Mouse (Mus musculus): ENCODE measurements around the gene Eppin. TPM values are rescaled to one million over a fixed set of nuclear protein-coding genes. Genes with fewer than 3 reads are reported as not detected.
A peak's percentile ranks its signal among the peaks of the same experiment; 100 is the strongest.

The Eppin gene
- total and polyA plus RNA-seq, 3 experiments, result 0.16 TPM; not detected in 2

- Histone ChIP-seq H3K4me3 (no peak overlapping the region), H3K4me1 (ENCODE audit: control insufficient read depth, insufficient read depth, low read length) (peaks cover 6% of the 10 kb centered on the region; the same call in 1 of the 2 replicates), H3K9ac (ENCODE audit: low read depth, low read length) (no peak overlapping the region), H3K79me2 (replicated peaks; ENCODE audit: control insufficient read depth, insufficient read depth, low read length) (no peaks in the 10 kb centered on the region), H3K27ac (no peak overlapping the region), H3K27me3 (ENCODE audit: control insufficient read depth, insufficient read depth, low read length) (peaks cover 1% of the 10 kb centered on the region; the same call in 1 of the 2 replicates), H3K36me3 (ENCODE audit: control insufficient read depth, insufficient read depth, low read length) (no peaks in the 10 kb centered on the region)
- 92% methylated on average over 2 of the region's 2 CpGs for WGBS
- TF ChIP-seq POLR2A (IDR thresholded peaks at IDR 0.05; ENCODE audit: insufficient read depth, low read depth, low read length) (no peak), CTCF (IDR thresholded peaks at IDR 0.05) (no peak), EP300 (IDR thresholded peaks at IDR 0.05; ENCODE audit: insufficient read depth, low read depth, low read length) (no peak)
- no peak for DNase-seq
- intact Hi-C loops (cut with DNase I), result no loop called here
Observed at GRCm38 (mm10) chr2:164543745-164544144, 49.6 kb downstream of the Eppin start.

GRCm38 (mm10) chr2:164542598-164542997, 50.8 kb downstream of the Eppin start:
- Histone ChIP-seq H3K4me1 (ENCODE audit: control insufficient read depth, insufficient read depth, low read length) (peaks cover 6% of the 10 kb centered on the region; the same call in 1 of the 2 replicates), H3K36me3 (ENCODE audit: control insufficient read depth, insufficient read depth, low read length) (no peaks in the 10 kb centered on the region), H3K27ac (no peak overlapping the region), H3K27me3 (ENCODE audit: control insufficient read depth, insufficient read depth, low read length) (peaks cover 1% of the 10 kb centered on the region; the same call in 1 of the 2 replicates), H3K4me3 (no peak overlapping the region), H3K9ac (ENCODE audit: low read depth, low read length) (no peak overlapping the region), H3K79me2 (replicated peaks; ENCODE audit: control insufficient read depth, insufficient read depth, low read length) (no peaks in the 10 kb centered on the region)
- no peak for DNase-seq
- TF ChIP-seq EP300 (IDR thresholded peaks at IDR 0.05; ENCODE audit: insufficient read depth, low read depth, low read length) (no peak), POLR2A (IDR thresholded peaks at IDR 0.05; ENCODE audit: insufficient read depth, low read depth, low read length) (no peak), CTCF (IDR thresholded peaks at IDR 0.05) (no peak)
- intact Hi-C loops (cut with DNase I), result no loop called here
- 77% methylated on average over 7 of the region's 7 CpGs for WGBS

- Histone ChIP-seq H3K9ac (ENCODE audit: low read depth, low read length) (no peak overlapping the region), H3K4me3 (no peak overlapping the region), H3K4me1 (ENCODE audit: control insufficient read depth, insufficient read depth, low read length) (peaks cover 6% of the 10 kb centered on the region; the same call in 1 of the 2 replicates), H3K27ac (no peak overlapping the region), H3K36me3 (ENCODE audit: control insufficient read depth, insufficient read depth, low read length) (no peaks in the 10 kb centered on the region), H3K79me2 (replicated peaks; ENCODE audit: control insufficient read depth, insufficient read depth, low read length) (no peaks in the 10 kb centered on the region), H3K27me3 (ENCODE audit: control insufficient read depth, insufficient read depth, low read length) (peaks cover 1% of the 10 kb centered on the region; the same call in 1 of the 2 replicates)
- intact Hi-C loops (cut with DNase I), result no loop called here
- TF ChIP-seq EP300 (IDR thresholded peaks at IDR 0.05; ENCODE audit: insufficient read depth, low read depth, low read length) (no peak), CTCF (IDR thresholded peaks at IDR 0.05) (no peak), POLR2A (IDR thresholded peaks at IDR 0.05; ENCODE audit: insufficient read depth, low read depth, low read length) (no peak)
- no peak for DNase-seq
- 73% methylated on average over 5 of the region's 5 CpGs for WGBS
Observed at GRCm38 (mm10) chr2:164542132-164542531, 51.3 kb downstream of the Eppin start.

- Histone ChIP-seq H3K79me2 (replicated peaks; ENCODE audit: control insufficient read depth, insufficient read depth, low read length) (no peaks in the 10 kb centered on the region), H3K27ac (no peak overlapping the region), H3K4me3 (no peak overlapping the region), H3K36me3 (ENCODE audit: control insufficient read depth, insufficient read depth, low read length) (no peaks in the 10 kb centered on the region), H3K9ac (ENCODE audit: low read depth, low read length) (no peak overlapping the region), H3K4me1 (ENCODE audit: control insufficient read depth, insufficient read depth, low read length) (peaks cover 6% of the 10 kb centered on the region; the same call in 1 of the 2 replicates), H3K27me3 (ENCODE audit: control insufficient read depth, insufficient read depth, low read length) (peaks cover 1% of the 10 kb centered on the region; the same call in 1 of the 2 replicates)
- peak in 1 of 2 experiments; percentile 29 for DNase-seq
- intact Hi-C loops (cut with DNase I), result no loop called here
- 30% methylated on average over 8 of the region's 8 CpGs for WGBS
- TF ChIP-seq POLR2A (IDR thresholded peaks at IDR 0.05; ENCODE audit: insufficient read depth, low read depth, low read length), result no peak
- no peak for TF ChIP-seq EP300 (IDR thresholded peaks at IDR 0.05; ENCODE audit: insufficient read depth, low read depth, low read length)
- TF ChIP-seq CTCF (IDR thresholded peaks at IDR 0.05), result no peak
Observed at GRCm38 (mm10) chr2:164540652-164541427, 52.6 kb downstream of the Eppin start.

Other genes starting within 250 kb of the Eppin start
Only the 30 nearest of the 32 such genes appear.
- 10 to 100 TPM; 10.9 to 26.4 TPM for gene Slpi, start 204.5 kb downstream of the Eppin start, total RNA-seq (2021)
- 3.1 and 8.3 TPM in 2 replicates for gene Slpi, start 204.5 kb downstream of the Eppin start, polyA plus RNA-seq (2012; rRNA removed)
- gene Rbpjl, start 190.5 kb downstream of the Eppin start, total RNA-seq (2021), result not detected
- gene Rbpjl, start 190.5 kb downstream of the Eppin start, polyA plus RNA-seq (2012; rRNA removed), result 0.03 and 0.18 TPM in 2 replicates
- under 1 TPM; 0.26 to 0.43 TPM for gene Matn4, start 188.4 kb downstream of the Eppin start, total RNA-seq (2021)
- 0.70 and 0.82 TPM in 2 replicates for gene Matn4, start 188.4 kb downstream of the Eppin start, polyA plus RNA-seq (2012; rRNA removed)
- 10 to 100 TPM; 20.2 to 26.0 TPM for gene Sdc4, start 149.7 kb downstream of the Eppin start, total RNA-seq (2021)
- 14.7 and 15.5 TPM in 2 replicates for gene Sdc4, start 149.7 kb downstream of the Eppin start, polyA plus RNA-seq (2012; rRNA removed)
- gene Sys1, start 136.6 kb downstream of the Eppin start, total RNA-seq (2021), result 10 to 100 TPM; 21.1 to 26.4 TPM
- 52.0 and 55.0 TPM in 2 replicates for gene Sys1, start 136.6 kb downstream of the Eppin start, polyA plus RNA-seq (2012; rRNA removed)
- gene Gm20458, start 132.6 kb downstream of the Eppin start, total RNA-seq (2021), result 1 to 10 TPM; 8.0 to 9.2 TPM
- 7.8 and 17.2 TPM in 2 replicates for gene Gm20458, start 132.6 kb downstream of the Eppin start, polyA plus RNA-seq (2012; rRNA removed)
- not detected for gene Trp53tg5, start 119.9 kb downstream of the Eppin start, total RNA-seq (2021)
- gene Trp53tg5, start 119.9 kb downstream of the Eppin start, polyA plus RNA-seq (2012; rRNA removed), result not detected in 2 replicates
- 10 to 100 TPM in 1 of 2 experiments, 1 to 10 TPM in 1; 8.0 to 10.3 TPM for gene Dbndd2, start 107.5 kb downstream of the Eppin start, total RNA-seq (2021)
- 17.9 and 31.9 TPM in 2 replicates for gene Dbndd2, start 107.5 kb downstream of the Eppin start, polyA plus RNA-seq (2012; rRNA removed)
- gene Pigt, start 96.1 kb downstream of the Eppin start, total RNA-seq (2021), result 10 to 100 TPM; 31.3 to 31.5 TPM
- 47.1 and 51.3 TPM in 2 replicates for gene Pigt, start 96.1 kb downstream of the Eppin start, polyA plus RNA-seq (2012; rRNA removed)
- gene Wfdc2, start 31.2 kb downstream of the Eppin start, total RNA-seq (2021), result 1 to 10 TPM in 1 of 2 experiments, under 1 TPM in 1; 0.43 to 1.3 TPM
- gene Wfdc2, start 31.2 kb downstream of the Eppin start, polyA plus RNA-seq (2012; rRNA removed), result 0.50 and 78.4 TPM in 2 replicates
- gene Spint3, start 20.1 kb downstream of the Eppin start, total RNA-seq (2021), result not detected
- gene Spint3, start 20.1 kb downstream of the Eppin start, polyA plus RNA-seq (2012; rRNA removed), result not detected in 2 replicates
- under 1 TPM in 1 of 2 experiments, not detected in 1; 0.30 TPM for gene Wfdc6a, start 8.1 kb downstream of the Eppin start, total RNA-seq (2021)
- 0.47 and 0.56 TPM in 2 replicates for gene Wfdc6a, start 8.1 kb downstream of the Eppin start, polyA plus RNA-seq (2012; rRNA removed)
- gene Wfdc6b, start 19.9 kb upstream of the Eppin start, total RNA-seq (2021), result not detected
- not detected in 2 replicates for gene Wfdc6b, start 19.9 kb upstream of the Eppin start, polyA plus RNA-seq (2012; rRNA removed)
- gene Wfdc8, start 20.0 kb upstream of the Eppin start, total RNA-seq (2021), result not detected
- gene Wfdc8, start 20.0 kb upstream of the Eppin start, polyA plus RNA-seq (2012; rRNA removed), result not detected in 2 replicates
- not detected for gene Wfdc16, start 45.2 kb upstream of the Eppin start, total RNA-seq (2021)
- not detected in 2 replicates for gene Wfdc16, start 45.2 kb upstream of the Eppin start, polyA plus RNA-seq (2012; rRNA removed)
- not detected for gene Wfdc10, start 62.5 kb upstream of the Eppin start, total RNA-seq (2021)
- gene Wfdc10, start 62.5 kb upstream of the Eppin start, polyA plus RNA-seq (2012; rRNA removed), result not detected in 2 replicates
- gene Wfdc9, start 63.0 kb upstream of the Eppin start, total RNA-seq (2021), result not detected
- not detected in 2 replicates for gene Wfdc9, start 63.0 kb upstream of the Eppin start, polyA plus RNA-seq (2012; rRNA removed)
- not detected for gene Wfdc11, start 80.5 kb upstream of the Eppin start, total RNA-seq (2021)
- not detected in 2 replicates for gene Wfdc11, start 80.5 kb upstream of the Eppin start, polyA plus RNA-seq (2012; rRNA removed)
- not detected for gene Wfdc13, start 91.5 kb upstream of the Eppin start, total RNA-seq (2021)
- 0.25 TPM in 1 of 2 replicates, not detected in the other for gene Wfdc13, start 91.5 kb upstream of the Eppin start, polyA plus RNA-seq (2012; rRNA removed)
- gene Spint4, start 104.9 kb upstream of the Eppin start, total RNA-seq (2021), result not detected
- not detected in 2 replicates for gene Spint4, start 104.9 kb upstream of the Eppin start, polyA plus RNA-seq (2012; rRNA removed)
- not detected for gene Spint5, start 121.7 kb upstream of the Eppin start, total RNA-seq (2021)
- not detected in 2 replicates for gene Spint5, start 121.7 kb upstream of the Eppin start, polyA plus RNA-seq (2012; rRNA removed)
- gene Wfdc3, start 152.3 kb upstream of the Eppin start, total RNA-seq (2021), result not detected
- gene Wfdc3, start 152.3 kb upstream of the Eppin start, polyA plus RNA-seq (2012; rRNA removed), result 0.31 and 0.50 TPM in 2 replicates
- 10 to 100 TPM; 21.8 to 21.9 TPM for gene Dnttip1, start 152.4 kb upstream of the Eppin start, total RNA-seq (2021)
- gene Dnttip1, start 152.4 kb upstream of the Eppin start, polyA plus RNA-seq (2012; rRNA removed), result 15.0 and 15.9 TPM in 2 replicates
- gene Ube2c, start 176.3 kb upstream of the Eppin start, total RNA-seq (2021), result 1 to 10 TPM; 1.5 to 4.2 TPM
- 3.0 and 7.3 TPM in 2 replicates for gene Ube2c, start 176.3 kb upstream of the Eppin start, polyA plus RNA-seq (2012; rRNA removed)
- under 1 TPM in 1 of 2 experiments, not detected in 1; 0.50 TPM for gene Tnnc2, start 186.4 kb upstream of the Eppin start, total RNA-seq (2021)
- gene Tnnc2, start 186.4 kb upstream of the Eppin start, polyA plus RNA-seq (2012; rRNA removed), result not detected in 2 replicates
- 10 to 100 TPM; 21.2 to 30.3 TPM for gene Snx21, start 192.2 kb upstream of the Eppin start, total RNA-seq (2021)
- gene Snx21, start 192.2 kb upstream of the Eppin start, polyA plus RNA-seq (2012; rRNA removed), result 24.7 and 29.0 TPM in 2 replicates
- gene Acot8, start 211.3 kb upstream of the Eppin start, total RNA-seq (2021), result 10 to 100 TPM; 13.3 to 14.0 TPM
- gene Acot8, start 211.3 kb upstream of the Eppin start, polyA plus RNA-seq (2012; rRNA removed), result 17.0 and 19.1 TPM in 2 replicates
- gene Zswim3, start 211.5 kb upstream of the Eppin start, total RNA-seq (2021), result 1 to 10 TPM; 1.7 to 2.1 TPM
- gene Zswim3, start 211.5 kb upstream of the Eppin start, polyA plus RNA-seq (2012; rRNA removed), result 2.1 and 2.8 TPM in 2 replicates
- 1 to 10 TPM; 4.5 to 5.3 TPM for gene Zswim1, start 229.1 kb upstream of the Eppin start, total RNA-seq (2021)
- gene Zswim1, start 229.1 kb upstream of the Eppin start, polyA plus RNA-seq (2012; rRNA removed), result 5.1 and 6.4 TPM in 2 replicates
- gene Spata25, start 234.9 kb upstream of the Eppin start, total RNA-seq (2021), result under 1 TPM; 0.60 to 0.68 TPM
- 0.23 TPM in 1 of 2 replicates, not detected in the other for gene Spata25, start 234.9 kb upstream of the Eppin start, polyA plus RNA-seq (2012; rRNA removed)